8 mouse cellular contexts compared by ENCODE assay signal in the genomic region with DNA sequence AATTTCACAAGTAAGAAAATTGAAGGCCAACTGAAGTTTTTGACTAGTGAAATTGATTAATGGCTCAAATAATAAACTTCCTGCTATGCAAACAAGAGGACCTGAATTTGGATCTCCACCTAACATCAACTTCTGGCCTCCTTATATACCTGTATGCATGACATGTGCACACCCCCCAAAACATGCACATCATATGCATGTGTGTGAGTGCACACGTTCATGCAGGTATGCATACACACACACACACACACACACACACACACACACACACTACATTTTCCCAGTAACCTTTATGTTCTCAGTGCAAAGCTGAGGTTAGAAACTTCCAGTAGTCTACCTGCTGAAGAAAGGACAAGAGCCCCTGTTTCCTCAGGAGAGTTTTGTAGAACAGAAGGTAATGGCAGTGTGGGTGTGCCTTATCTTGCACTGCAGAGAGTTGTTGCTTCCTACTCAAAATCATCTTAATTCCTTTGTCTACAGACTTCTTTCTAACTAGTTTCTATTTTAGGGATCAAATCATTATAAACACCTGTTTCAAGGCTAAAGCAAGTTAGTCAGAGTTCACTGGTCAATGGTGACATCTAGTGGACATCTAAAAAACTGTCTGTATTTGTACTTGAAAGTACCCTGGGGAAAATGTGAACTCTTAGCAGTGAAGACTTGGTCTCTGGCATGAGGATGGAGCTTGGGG.
DNase-seq lines count a peak whose midpoint lies in the region; ATAC-seq and TF ChIP-seq lines count a peak whose summit lies in the region.

No protein-coding gene starts in this region.

- peak; percentile 26; the same call in 1 of the 2 replicates for TF ChIP-seq CTCF in lung, adult 2 months (IDR thresholded peaks at IDR 0.05; ENCODE audit: insufficient read depth, low read length)

- H3K4me1 ChIP-seq in lung, adult 2 months (ENCODE audit: control insufficient read depth, insufficient read depth, low read length) = no peaks in the 10 kb centered on the region

- no peak overlapping the region for H3K4me3 ChIP-seq in lung, adult 2 months (replicated peaks; ENCODE audit: extremely low read depth, low read depth, low read length)

- no peak for ATAC-seq in CD4-positive, CD25-positive, alpha-beta regulatory T cell, adult 4 months

- WGBS in lung, adult 2 months = 76% methylated on average over 1 of the region's 1 CpGs

- no peak for TF ChIP-seq POLR2A in lung, adult 2 months (IDR thresholded peaks at IDR 0.05; ENCODE audit: borderline replicate concordance, extremely low read depth, low read depth, low read length)

- DNase-seq in CD4-positive, CD25-positive, alpha-beta regulatory T cell, adult 2 months (ENCODE audit: low read depth, low spot score) = peak; percentile 23
- DNase-seq in lung, adult 2 months = no peak
- DNase-seq in lung, postnatal 4 days = no peak
- peak; percentile 56 for DNase-seq in fibroblast of lung, adult 2 months (ENCODE audit: low read depth)
- DNase-seq in lung, postnatal 36 days = peak; percentile 10
- no peak for DNase-seq in yolk sac, embryonic 10.5 days (ENCODE audit: low spot score)
- DNase-seq in adrenal gland, postnatal 36 days = no peak

Comparison
In these comparisons a context has a peak if more than half of its experiments do, and no peak if none do; other contexts are left out.
1. DNase-seq: peak in CD4-positive, CD25-positive, alpha-beta regulatory T cell, adult 2 months (single experiment), fibroblast of lung, adult 2 months (single experiment) and lung, postnatal 36 days (single experiment); none in lung, adult 2 months (single experiment), lung, postnatal 4 days (0 of 2), yolk sac, embryonic 10.5 days (single experiment) and adrenal gland, postnatal 36 days (0 of 2).